Mouse (Mus musculus) heart, adult 11 months (tissue): ENCODE data around the gene Samd8.

Experiments
- DNase-seq: peaks from one replicate; pipeline ENCODE4 v3.0.0; 2022

The Samd8 gene

DNA sequence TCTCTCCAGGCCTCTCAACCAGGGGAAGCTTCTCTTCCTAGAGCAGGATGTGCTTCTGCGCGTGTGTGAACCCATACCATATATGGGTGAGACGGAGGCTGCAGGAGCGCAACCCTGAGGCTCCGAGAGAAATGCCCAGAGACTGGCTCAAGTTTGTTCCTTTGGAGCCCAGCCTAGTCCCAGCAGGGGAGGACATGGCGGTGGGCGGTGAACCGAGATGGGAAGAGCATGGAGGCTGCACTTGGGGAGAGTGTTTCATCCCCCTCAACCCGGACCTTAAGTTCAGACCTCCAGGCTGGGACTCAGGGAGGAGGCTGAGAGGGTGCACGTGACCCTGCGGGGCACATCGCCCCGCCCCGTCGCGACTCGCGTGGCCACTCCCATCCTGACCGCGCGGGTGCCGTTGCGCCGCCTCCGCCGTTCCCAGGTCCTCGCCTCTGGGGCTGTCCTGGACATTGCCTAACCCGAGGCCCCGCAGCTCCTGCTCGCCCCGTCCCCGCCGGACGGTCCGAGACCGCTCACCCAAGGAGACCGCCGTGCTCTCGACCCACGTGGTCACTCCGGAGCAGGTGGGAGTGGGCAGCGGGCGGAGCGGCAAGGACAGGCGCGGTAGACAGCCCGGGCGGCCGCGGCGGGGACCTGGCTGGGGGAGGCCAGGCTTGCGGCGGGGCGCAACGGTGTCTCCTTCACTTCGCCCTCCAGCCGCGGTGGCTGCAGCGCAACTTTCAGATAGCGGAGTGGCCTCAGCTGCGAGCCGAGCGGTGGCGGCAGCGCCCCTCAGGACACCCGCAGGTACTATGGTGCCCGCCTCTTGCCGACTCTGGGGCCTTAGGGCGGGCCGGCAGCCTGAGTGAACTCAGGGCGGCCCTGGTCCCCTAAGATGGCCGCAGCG, 80.8 kb downstream of the Samd8 start:
- peak; percentile 100 for DNase-seq

DNA sequence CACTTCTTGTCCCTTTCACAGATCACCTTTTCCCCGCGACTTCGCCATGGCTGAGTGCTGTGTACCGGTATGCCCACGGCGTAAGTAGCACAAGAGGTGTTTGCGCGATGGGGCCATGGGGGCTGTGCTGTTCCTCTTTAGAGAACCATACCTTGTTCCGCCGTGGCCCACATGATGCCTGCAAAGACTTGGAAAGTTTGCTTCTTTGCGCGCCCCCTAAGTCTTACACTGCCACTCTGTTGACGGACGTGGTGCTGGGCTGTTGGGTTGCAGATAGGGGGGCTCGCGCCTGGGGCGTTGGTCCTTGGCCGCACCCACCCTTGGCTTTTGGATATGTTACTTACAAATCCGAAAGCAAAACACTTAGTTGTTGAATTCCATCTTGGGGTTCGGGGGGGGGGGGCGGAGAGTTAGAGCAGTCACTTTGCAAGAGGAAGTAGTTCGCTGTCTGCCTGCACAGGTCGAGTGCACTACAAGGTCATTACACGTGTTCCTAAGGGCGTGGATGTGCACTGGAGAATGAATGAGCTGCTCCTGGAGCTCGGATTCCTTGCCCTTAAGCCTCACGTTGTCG, 81.6 kb downstream of the Samd8 start:
- peak; percentile 93 for DNase-seq

DNA sequence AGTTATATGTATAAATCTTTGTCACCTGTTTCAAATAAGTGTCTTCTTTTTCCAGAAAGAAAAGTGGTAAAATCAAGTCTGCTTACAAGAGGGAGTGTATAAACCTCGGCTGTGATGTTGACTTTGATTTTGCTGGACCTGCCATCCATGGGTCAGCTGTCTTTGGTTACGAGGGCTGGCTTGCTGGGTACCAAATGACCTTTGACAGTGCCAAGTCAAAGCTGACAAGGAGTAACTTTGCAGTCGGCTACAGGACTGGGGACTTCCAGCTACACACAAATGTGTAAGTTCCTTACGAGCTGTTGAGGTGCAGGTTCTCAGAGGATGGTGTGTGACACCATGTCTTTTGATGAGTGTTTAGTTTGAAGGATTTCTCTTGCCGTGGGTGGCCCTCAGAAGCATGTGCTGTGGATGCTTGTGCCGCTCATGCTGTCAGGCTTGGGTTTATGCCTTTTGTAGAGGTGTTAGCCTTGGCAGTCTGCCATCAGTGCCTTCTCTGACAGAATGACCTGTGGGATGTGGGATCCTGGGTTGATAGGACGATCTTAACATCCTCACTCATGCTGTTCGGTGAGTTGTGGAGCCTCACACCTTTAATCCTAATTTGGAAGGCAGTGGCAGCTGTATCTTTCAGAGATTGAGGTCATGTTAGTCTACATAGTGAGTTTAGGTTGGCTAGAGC, 88.1 kb downstream of the Samd8 start:
- peak; percentile 91 for DNase-seq

DNA sequence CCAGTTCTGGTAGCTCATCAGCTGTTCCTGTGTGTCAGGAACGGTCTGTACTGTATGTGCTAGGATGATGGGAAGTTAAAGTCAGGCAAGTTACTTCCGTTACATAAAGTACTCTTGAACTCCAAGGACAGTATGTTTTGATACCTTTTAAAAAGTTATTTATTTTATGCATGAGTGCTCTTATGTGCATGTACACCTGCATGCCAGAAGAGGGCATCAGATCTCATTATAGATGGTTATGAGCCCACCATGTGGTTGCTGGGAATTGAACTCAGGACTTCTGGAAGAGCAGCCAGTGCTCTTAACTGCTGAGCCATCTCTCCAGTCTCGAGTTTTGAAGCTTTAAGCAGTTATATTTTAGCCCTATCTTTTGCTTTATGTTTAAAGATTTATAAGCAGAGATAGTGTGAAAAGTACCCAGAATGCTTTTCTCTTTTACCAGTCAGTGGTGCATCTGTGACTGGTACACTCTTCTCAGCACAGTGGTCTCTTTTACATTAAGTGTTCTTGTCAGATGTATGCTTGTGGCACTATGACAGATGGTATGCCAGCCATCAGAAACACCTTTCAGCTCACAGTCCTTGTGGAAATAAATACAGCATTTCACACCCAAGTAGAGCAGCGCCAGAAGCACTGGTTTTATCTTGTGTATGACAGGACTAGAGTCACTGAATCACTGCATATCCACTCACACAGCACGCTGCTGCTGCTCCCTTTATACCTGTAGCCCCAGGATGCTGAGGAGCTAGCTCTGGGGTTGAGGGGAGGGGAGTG, 91.7 kb downstream of the Samd8 start:
- DNase-seq = no peak

DNA sequence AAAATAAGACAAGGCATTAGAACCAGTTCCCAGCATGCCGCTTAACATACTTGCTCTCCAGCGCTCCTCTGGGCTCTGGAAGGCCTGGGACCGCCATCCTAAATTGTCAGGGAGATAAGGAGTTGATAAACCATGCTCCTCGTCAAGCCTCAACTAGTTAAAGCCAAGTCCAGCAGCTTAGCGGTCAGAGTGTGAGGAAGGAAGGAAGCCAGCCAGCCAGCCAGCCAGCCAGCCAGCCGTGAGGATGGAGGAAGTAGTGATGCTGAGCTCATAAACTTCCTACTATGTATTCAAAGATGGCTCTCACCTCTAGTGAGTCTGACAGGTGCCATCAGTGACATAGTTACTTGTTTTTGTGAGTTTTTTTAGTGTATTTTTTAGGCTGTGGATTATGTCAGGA, 92.9 kb downstream of the Samd8 start:
- DNase-seq = peak; percentile 92

DNA sequence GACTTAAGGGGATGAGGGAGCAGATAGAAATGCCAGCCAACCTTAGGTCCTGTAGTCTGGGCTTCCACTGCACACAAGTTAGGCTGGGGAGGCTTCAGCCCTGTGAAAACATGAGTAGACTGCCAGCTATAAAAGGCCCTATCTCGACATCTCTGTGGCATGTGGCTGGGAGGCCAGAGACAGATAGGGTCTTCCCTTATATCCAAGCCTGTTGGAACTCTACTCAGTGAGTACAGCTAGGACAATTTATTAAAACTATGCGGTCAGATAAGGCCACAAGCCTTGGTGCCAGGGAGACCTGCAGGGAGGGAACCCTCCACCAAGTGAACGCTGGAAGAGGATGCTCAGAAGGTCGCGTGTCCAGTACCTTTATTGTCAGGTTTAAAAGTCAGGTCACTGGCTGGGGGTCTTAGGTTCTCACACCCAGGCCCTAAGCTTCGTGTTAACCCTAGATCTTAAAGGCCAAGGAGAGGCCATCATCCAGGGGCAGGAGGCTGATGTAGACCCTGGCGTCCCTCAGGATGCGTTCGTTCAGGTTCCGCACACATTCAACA, 96.6 kb downstream of the Samd8 start:
- peak; percentile 82 for DNase-seq

DNA sequence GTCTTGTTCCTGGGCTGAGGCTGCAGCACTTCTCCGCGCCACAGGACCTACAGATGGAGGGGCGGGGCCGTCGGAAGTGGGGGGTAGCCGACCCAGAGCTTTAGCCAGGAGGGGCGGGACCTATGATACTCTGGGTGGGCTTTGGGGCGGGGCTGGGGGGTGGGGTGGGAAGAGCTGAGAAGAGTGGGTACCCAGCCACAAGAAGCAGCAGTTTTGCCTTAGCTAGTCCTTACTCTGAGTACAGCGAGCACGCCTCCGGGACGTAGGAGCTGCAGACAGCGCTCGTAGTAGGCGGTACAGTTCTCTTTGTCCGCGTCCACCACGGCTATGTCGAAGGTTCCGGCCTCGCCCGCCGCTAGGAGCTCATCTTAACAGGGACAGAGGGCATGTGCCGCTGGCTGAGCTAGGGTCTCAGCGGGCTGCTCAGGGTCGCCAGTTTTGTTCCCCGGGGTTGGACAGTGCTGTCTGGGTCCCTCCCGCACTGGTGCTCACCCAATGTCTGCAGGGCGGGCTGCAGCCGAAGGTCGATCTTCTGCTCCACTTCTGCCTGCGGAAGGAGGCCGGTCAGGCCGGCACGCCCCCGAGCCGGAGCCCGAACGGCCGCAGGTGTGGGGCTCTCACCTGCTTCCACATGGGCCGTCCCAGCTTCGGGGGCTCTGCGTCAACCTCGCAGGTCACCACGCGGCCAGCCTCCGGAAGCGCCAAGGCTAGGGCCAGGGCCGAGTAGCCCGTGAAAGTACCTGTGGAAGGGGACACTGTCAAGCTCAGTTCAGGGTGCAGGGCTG, 97.2 kb downstream of the Samd8 start:
- peak; percentile 96 for DNase-seq
